Mouse (Mus musculus): Measurements from ENCODE around the gene Sh3bp4.

The Sh3bp4 gene

DNA sequence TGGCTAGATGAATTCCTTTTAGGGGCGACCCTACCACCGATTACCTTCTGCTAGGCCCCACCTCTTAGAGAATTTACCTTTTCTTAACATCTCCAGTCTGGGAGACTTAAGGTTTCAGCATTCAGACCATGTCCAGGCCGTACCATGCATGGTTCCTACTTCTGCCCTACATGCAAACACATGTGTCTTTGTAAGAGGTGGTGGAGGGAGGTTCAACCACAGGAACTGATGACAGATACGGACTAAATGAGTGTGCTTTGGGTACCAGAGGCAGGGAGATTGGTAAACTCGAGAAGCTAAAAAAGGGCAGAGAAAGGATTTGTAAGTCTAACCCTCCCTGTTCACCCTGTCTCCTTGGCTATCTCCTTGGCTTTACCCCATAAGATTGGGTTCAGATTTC, 23.5 kb downstream of the Sh3bp4 start:
- no peak for DNase-seq (ENCODE audit: low spot score)

DNA sequence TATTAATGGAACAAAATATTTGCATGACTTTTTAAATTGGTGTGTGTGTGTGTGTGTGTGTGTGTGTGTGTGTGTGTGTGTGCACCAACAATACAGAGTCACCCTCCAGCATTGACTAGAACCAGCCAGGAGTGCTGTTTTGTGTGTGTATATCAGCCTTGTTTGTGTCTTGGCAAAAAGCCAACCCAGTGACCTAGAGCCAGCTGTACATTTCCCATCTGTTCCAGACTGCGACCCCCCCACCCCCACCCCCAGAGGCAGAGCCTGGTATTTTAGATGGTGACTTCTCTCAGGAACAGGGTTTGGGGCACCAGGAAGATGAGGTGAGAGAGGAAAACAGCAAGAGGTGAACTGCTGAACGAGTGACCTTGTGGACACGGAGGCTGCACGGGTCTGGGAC, 24.2 kb downstream of the Sh3bp4 start:
- DNase-seq (ENCODE audit: low spot score): no peak

DNA sequence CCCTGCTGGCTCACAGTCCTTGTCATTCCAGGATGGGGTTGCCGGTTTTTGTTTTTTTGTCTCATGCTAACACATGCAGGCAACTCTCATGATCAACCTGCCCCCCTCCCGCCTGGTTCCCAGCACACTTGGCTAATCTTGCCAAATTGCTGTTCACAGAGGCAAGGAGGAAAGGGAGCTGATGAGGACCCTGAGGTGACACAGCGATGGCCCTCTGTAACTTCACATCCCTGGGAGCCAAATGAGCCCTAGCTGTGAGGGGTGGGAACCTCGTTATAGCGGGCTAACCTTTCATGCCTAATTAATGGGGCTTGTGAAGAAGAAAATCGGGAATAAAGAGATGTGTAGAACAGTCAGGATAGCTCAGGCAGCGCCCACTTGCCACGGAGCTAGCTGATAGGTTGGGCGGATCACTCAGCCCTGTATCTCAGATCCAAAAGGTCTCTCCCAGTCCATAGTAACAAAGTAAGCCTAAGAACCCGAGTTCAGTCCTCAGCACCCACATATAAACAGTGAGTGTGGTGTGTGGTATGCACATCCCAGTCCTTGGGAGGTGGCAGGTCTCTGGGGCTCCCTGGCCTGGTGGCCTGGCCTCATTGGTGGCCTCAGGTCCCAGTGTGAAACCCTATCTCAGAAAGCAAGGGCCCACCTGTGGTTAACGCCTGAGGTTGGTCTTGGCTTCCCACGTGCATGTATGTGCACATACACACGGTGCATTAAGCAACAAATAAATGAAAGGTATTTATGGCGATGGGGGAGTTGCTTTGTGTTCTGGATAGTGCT, 25.6 kb downstream of the Sh3bp4 start:
- DNase-seq (ENCODE audit: low spot score): no peak

DNA sequence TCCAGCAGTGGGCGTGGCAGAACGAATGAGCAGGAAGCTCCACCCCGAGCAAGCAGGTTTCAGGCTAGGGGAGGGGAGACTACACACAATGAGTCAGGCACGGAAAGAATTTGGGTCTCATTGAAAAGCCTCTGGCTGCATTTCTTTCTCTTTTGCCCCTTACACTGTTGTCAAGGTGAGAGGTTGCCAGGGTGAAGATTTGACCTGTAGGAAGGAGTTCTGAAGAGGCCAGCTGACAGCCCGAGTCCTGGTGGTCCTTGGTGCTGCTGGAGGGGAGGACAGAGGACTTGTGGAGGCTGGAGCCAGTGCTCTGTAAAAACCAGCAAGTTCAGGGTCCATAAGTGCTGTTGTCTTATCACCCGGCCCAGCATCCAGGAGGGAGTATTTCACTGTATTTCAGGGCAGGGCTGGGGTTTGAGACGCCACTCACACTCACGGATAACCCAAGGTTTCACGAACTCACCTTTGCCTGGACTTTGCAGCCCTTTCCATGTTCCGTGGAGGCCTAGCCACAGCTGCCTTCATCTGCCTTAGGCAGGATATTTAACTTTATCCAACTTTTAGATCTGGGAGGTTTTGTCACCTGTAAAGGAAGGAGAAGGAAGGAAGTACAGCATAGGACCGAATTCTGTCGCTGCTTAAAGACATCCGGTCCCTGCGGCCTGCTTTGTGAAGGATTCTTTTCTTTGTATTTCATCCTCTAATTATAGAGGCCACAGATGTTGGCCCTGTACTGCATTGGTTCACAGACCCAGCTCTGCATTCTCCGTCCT, 32.2 kb downstream of the Sh3bp4 start:
- no peak for DNase-seq (ENCODE audit: low spot score)

DNA sequence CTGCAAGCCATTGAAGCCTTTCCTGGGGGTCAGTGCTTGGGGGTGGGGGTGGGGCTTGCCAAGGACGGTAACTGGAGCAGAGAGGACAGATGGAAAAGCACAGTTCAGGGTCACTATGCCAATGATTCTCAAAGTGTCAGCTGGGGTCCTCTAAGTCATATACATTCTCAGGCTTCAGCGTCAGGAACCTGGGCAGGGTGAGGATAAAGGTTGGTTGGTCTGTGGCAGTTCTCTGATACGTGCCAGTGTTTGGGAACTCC, 32.7 kb downstream of the Sh3bp4 start:
- DNase-seq (ENCODE audit: low spot score): no peak

DNA sequence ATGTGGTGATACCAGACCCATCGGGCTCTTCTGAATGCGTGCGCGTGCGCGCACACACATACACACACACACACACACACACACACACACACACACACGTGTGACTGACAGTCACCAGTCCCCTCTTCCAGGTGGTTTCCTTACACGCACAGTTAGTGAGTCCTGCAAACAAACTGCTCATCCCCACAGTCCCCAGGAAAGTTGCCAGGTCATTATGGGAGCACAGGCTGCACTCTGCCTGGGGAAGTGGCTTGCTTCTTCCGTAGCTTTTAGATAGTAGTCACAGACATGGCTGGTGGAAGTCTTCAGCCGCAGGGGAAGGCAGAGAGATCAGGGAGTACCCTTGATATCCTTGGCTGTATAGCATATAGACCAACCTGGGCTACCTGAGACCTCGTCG, 33.3 kb downstream of the Sh3bp4 start:
- DNase-seq (ENCODE audit: low spot score): no peak

DNA sequence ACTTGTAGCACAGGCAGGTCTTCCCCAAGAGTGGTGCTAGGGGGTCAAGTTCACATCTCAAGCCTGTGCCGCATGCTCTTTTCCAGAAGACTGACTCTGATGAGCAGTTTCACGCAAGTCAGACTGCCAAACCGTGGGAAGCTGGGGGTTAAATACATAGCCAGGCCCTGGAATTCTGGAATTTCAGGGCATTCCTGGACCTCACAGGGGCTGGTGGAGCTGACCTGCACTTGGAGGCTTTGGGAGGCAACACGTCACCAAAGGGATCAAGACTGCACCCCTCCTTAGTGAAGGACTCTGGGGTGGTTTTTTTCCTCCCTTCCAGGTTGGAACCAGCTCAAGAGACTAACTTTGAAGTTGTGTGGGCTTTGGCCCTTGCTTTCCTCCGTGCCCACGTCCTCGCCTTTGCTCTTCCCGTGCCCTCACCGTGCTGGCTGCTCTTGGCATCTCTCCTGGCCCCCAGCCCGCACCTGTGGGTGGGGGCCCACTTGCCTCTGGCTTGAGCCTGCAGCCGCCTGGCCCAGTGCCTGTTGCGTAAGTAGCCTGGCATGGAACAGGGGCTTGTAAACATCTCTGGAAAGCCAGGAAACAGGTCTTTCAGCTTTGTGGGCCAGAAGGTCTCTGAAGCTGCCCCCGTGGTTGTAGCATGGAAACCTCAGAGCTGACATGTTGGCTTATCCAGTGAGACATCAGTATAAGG, 34.0 kb downstream of the Sh3bp4 start:
- DNase-seq (ENCODE audit: low spot score): no peak

DNA sequence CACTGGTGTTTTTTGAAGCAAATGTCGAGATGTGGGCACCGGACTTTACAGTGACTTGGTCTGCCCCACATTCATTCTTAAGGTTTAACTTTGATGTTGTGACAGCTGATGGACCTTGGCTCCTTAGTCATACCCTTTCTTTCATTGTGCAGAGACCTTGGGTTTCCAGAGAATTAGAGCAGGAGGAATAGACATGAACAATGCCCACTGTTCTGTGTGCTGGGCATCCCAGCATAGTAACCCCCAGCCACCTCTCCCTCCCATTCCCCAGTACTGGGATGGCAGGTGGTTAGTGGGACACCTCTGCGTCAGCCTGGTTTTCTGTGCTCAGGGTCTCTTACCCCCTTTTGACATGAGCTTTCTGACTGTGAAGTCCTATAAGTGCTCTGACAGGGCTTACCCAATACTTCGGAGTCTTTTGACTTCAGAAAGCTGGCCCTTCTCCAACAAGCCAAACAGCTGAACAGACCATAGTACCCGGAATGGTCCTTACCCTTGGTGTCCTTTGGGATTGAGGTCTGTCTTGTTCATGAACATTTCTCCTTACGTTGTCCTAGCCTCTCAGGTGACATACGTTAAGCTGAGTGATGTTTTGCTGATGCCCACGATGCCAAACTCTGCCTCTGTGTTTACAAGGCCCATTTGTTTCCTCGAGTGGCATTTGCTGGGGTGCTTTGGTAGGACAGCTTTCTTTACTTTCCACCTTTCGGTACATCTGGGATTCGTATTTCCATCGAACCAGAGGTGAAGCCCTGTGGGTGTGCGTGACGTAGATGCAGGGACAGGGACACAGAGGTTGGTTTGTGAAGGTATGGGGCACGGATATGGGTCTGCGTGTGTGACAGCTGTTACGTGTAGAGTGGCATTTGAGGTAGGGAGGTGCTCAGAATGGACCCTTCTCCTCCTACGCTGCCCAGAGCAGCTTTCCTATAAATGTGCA, 35.9 kb downstream of the Sh3bp4 start:
- DNase-seq (ENCODE audit: low spot score): no peak

DNA sequence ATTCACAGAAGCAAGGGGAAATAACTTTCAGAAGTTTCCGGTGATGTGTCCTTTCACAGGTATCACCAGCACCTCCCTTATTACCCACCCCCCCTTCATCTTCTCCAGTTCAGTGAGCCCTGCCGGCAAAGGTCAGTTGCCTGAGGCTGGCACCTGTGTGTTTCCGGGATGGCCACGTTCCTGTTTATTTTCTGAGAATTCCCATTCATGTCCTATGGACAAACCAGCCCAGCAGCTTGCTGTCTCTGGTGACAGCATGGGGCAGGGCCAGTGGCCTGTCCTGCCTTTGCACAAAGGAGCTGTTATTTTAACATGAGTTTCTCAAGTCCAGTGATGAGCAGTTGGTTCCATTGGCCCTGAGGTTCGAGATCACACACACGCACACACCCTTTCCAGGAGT, 37.3 kb downstream of the Sh3bp4 start:
- no peak for DNase-seq (ENCODE audit: low spot score)

DNA sequence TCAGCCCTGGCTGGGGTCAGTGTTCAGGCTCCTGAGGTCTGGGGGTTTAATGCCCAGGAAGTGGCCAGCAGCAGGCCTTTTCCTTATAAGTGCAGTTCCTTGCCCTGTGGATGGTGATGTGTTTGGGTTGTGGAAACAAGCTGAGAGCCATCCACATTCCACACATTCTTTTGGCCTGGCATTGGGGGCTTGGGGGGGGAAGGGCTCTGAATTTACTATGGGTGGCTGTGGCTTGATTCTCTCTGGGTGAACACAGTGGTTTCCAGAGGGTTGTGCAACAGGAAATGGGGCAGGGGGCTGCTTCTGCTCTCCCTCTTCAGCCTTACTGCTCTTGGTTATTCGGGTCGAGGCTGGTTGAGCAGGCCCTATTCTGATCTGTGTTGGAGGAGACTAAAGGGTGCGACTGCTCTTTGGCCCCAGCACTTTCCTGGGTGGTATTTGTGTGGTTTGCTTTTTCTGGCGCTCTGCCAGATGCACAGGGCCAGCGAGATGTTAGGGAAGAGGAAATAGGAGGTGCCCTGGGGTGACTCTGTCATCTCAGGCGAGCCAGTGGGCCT, 38.2 kb downstream of the Sh3bp4 start:
- DNase-seq (ENCODE audit: low spot score): no peak

DNA sequence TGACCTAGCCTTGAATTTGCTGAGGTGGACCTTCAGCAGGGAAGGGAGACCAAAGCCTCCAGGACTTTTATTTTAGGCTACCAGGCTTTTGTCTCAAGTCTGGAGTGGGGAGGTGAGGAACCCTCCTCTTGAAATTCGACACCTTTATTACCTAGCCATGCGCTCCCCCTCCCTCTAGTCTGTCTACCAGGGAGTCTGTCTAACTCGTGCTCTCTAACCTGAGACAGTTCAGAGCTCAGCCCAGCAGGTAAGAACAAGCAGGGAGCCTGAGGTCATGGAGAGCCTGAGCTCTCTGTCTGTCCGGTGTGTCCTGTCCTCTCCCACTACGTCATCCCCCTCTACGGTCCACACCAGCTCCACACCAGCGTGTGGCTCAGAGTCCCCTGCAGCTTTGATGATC, 39.6 kb downstream of the Sh3bp4 start:
- DNase-seq (ENCODE audit: low spot score): no peak

DNA sequence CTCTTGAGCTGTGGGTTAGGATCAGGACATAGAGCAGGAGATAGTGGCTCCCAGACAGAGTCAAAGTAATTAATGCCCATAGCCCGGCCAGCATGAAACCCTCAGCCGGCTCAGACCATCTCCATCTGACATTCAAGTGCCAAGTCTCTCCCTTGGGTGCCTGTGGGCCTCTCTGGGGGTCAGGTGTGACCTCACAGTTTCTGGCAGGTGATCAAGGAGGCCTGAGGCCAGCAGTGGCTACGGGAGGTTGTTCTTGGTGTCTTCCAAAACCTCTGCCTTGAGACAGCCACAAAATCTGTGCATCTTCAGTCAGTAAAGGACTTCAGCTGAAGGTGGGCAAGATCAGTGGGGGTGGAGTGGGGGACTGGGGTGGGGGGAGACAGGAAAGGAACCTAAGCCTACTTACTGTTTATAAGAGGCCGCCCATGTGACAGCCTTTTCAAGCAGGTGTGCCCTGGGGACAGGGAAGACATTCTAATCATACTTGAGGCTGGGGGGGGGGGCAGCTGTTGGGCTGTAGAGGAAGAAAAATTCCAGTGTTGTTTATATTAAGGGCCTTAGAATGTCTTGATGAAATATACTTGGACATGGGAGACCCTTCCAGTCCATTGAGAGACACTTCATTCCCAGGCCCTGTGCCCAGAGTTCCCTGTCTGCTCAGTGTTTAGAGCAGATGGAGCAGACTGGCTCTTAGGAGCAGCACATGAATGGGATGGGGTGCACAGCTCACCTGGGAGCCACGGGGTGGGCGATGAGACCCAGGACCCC, 40.7 kb downstream of the Sh3bp4 start:
- no peak for DNase-seq (ENCODE audit: low spot score)

DNA sequence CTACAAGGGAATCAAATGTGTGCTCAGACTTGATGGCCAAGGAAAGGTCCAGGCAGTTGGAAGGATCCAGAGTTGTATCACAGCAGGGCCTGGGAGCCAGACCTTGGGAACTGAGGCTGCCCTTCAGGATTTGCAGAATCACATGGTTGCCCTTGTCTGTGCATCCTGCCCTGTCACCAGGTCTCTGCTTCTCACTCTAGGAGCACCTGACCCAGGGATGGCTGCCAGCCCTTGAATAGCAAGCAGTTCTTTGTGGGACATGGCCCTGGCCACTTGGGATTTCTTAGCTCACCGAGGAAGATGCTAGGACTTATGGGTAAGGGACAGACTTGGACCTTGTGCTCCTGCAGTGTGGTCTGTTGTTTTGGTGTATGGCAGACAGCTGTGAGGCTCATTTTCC, 42.3 kb downstream of the Sh3bp4 start:
- DNase-seq (ENCODE audit: low spot score): no peak

DNA sequence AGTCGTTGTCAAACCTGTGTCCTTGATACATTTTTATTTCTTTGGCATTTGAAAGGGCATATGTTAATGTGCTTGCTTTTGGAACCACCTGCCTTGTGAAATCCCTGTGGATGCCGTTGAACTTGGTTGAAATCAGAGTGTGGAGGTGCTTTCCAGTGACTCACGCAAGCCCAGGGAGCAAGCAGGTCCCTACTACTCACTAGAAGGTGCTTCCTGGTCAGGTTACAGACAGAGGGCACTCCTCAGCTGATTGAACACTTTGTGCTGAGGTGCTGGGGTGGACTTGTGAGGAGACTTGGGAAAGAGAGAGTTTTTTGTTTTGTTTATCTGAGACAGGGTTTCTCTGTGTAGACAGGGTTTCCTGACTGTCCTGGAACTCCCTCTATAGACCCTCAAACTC, 43.5 kb downstream of the Sh3bp4 start:
- DNase-seq (ENCODE audit: low spot score): no peak

DNA sequence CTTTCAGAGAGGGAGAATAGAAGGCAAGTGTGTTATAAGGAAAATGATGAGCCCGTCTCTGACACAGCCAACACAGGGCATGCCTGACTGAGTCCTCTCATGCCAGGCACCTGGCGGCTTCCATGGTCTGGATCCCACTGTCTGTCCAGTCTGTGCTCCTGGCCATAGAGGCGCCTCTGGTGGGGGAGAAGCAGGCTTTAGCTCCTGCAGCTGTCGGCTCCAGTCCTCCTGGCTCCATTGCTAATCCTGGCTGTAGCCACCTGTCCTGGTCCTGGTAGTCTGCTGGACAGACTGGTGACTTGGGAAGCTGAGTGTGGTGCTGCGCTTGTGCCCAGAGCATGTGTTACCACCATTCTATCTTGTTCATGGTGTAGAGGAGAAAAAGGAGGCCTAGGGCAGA, 46.8 kb downstream of the Sh3bp4 start:
- DNase-seq (ENCODE audit: low spot score): no peak

DNA sequence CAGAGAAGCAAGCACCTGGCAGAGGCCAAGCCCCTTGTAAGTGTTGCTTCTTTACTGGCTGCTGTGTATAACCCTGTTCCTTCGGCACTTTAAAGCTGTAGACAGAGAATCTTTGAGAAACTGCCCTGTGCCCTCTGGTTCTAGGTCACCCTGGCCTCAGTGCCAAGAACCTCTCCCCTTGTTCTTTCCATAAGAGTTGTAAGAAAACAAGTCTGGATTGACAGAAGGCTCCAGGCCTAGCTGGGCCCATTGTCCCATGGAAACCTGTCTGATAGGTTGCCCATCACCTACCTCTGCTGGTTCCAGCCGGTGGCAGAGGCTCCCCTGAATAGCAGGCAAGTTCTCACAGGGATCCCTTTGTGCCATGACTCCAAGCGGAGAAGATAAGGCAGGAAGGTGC, 47.9 kb downstream of the Sh3bp4 start:
- no peak for DNase-seq (ENCODE audit: low spot score)

DNA sequence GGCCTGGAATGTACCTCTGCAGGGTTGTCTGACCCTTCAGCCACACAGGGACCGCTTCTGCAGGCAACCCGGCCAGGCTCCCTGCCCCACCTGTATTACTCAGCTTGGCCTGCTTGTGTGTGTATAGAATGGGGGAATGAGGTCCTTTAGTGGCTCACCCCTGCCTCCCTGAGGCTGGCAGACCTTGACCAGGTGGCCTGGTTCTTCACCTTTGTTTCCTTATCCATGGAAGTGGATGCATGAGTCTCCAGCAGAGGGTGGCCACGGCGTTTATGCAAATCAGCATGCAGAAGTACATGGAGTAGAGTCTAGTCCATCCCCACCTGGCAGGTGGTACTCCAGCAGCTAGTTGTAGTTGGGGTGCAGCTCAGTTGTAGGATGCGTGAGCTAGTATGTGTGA, 48.6 kb downstream of the Sh3bp4 start:
- no peak for DNase-seq (ENCODE audit: low spot score)

DNA sequence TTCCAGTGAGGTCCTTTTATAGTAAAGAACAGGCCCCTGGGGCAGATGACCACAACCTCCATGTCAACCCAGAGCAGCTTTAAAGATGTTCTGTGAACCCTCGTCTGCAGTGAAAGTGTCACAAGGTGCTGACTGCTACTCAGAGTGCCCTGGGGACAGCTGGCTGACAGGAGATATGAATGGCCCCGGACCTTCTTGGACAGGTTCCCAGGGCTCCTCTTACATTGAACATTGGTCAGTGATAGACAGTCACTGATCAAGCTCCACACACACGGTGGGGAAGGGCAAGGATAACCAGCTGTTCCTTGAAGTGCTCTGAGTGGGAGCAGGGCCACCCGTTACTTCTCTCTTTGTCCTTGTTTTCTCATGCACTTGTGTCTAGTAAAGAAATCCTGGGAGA, 50.1 kb downstream of the Sh3bp4 start:
- DNase-seq (ENCODE audit: low spot score): no peak

DNA sequence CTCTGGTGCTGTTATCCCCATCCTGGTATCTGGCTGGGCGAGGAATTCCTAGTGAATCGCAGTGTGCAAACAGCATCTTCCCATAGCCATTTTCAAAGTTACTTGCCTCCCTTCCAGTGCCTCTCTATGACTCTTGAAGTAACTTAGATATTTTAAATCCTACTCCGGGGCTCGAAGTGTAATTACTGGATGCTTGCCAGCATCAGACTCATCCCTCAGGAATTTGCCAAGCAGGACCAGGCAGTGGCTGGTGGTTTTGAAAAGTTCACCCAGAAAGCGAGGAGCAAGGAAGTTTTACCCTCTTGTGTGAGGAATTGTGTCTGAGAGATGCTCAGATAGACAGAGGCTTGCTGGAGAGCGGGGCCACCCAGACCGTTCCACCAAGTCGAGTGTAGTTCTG, 51.3 kb downstream of the Sh3bp4 start:
- no peak for DNase-seq (ENCODE audit: low spot score)

DNA sequence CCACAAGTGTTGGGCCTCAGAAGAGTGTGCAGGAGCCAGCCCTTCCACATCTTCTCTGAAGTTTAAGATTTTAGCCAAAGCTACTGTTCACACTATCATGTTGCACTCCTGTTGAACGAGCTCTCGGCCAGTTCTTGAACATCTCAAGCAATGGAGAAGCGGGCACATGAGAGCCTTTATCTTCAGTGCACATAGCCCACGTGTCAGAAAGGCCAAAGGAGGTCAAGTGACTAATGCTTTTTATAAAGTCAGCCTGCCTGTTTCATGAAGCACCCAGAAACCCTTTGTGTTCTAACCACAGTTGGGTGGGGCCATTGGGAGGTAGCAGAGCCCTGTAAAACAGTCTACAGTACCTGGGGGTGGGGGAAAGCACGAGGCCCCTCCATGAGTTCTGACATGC, 52.2 kb downstream of the Sh3bp4 start:
- DNase-seq (ENCODE audit: low spot score): no peak

DNA sequence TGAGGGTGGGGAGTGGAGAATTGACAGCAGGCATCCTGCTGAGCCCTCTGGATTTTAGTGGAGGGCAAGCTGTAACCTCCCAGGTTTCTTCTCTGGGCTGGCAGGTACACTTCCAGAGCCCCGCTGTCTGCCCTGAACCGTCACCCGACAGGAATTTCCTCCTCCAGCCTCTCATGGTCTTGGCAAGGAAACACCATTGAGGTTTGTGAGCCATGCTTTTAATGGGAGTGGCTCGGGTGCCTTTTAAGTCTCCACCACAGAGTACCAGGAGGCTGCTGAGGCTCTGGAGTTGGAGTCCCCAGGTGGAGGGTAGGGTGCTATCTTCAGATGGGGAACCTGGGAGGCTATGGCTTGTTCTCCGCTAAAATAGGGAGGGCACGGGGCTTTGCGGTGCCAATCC, 53.9 kb downstream of the Sh3bp4 start:
- DNase-seq (ENCODE audit: low spot score): no peak

Measured in layer of hippocampus, adult 9-10 months (tissue).